Mouse (Mus musculus): ENCODE measurements at regions not wholly inside any gene's neighbourhood (a gene's known extent, or its start where the extent isn't known, plus 50 kb on each side); places are given as distances from the start of the nearest gene placed in this dataset.

DNA sequence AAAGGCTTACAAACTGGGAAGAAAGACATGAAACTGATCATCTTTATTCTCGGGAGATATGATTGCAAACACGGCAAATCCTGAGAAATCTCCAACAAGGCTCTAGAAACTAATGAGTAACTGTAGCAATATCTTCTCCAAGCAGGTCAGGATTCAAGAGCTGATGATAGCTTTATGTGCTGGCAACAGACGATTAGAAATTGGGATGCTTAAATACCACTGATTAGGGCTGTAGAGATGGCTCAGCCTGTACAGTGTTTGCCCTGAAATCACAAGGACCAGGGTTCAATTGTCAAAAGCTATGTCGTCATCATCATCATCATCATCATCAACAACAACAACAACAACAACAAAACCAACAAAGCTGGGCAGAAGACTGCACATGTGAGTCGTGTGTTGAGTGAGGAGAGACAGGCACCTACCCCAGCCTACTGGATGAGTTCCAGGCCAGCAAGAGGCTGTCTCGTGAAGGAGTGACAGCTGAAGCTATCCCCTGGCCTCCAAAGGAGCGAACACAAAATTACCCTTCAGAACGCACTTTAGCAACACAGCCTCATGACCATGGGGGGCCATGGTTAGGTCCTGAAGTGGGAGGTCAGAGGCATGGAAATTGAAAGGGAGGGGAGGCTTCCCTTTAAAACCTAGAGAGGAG is 225.0 kb downstream of the Tex36 start:
- TF ChIP-seq CTCF (IDR thresholded peaks at IDR 0.05) (no peak), EP300 (IDR thresholded peaks at IDR 0.05) (no peak)
